Mouse (Mus musculus) spleen, postnatal 14 days (tissue): ENCODE results near the gene Acp6.
A peak's percentile ranks its signal among the peaks of the same experiment; 100 is the strongest.

Experiments used
- DNase-seq, 2 experiments: peaks; one replicate each; pipeline ENCODE4 v3.0.0; 2021 to 2022; ENCODE audit warnings: low spot score in 2 of 2

Gene Acp6

GRCm38 (mm10) chr3:97196571-97196970 is 38.0 kb downstream of the Acp6 start:
- no peak for DNase-seq

GRCm38 (mm10) chr3:97199261-97199660 is 40.7 kb downstream of the Acp6 start:
- DNase-seq = no peak

- peak in 1 of 2 experiments; percentile 45 for DNase-seq
Observed at GRCm38 (mm10) chr3:97201943-97202342, 43.4 kb downstream of the Acp6 start.

GRCm38 (mm10) chr3:97203880-97204279 is 45.3 kb downstream of the Acp6 start:
- DNase-seq = no peak

- DNase-seq = no peak
Observed at GRCm38 (mm10) chr3:97206521-97206920, 47.9 kb downstream of the Acp6 start.

GRCm38 (mm10) chr3:97209351-97209750 is 50.8 kb downstream of the Acp6 start:
- no peak for DNase-seq

GRCm38 (mm10) chr3:97211177-97211576 is 52.6 kb downstream of the Acp6 start:
- no peak for DNase-seq

- no peak for DNase-seq
Observed at GRCm38 (mm10) chr3:97213871-97214270, 55.3 kb downstream of the Acp6 start.

- DNase-seq = no peak
Observed at GRCm38 (mm10) chr3:97214439-97214838, 55.9 kb downstream of the Acp6 start.

- no peak for DNase-seq
Observed at GRCm38 (mm10) chr3:97215526-97215925, 56.9 kb downstream of the Acp6 start.

GRCm38 (mm10) chr3:97223261-97223660 is 64.7 kb downstream of the Acp6 start:
- DNase-seq = no peak

GRCm38 (mm10) chr3:97225231-97225630 is 66.7 kb downstream of the Acp6 start:
- no peak for DNase-seq

GRCm38 (mm10) chr3:97226719-97227118 is 68.1 kb downstream of the Acp6 start:
- no peak for DNase-seq
